Mouse (Mus musculus): ENCODE measurements around the gene Tbc1d8. TPM values are rescaled to one million over a fixed set of nuclear protein-coding genes. Genes with fewer than 3 reads are reported as not detected.

Tbc1d8 gene
- polyA plus RNA-seq, 1 experiment from 2014 or later, result 5.3 TPM

- no peak overlapping the region for H3K4me3 ChIP-seq (ENCODE audit: low read depth, low read length)
- H3K9ac ChIP-seq (ENCODE audit: low read length), result no peak overlapping the region
- ATAC-seq (ENCODE audit: insufficient number of reproducible peaks, low FRiP score, low TSS enrichment, low read depth) (no peak), DNase-seq (ENCODE audit: low spot score) (no peak)
- 88% methylated on average over 6 of the region's 6 CpGs for WGBS
- H3K4me2 ChIP-seq (ENCODE audit: low read depth, severe bottlenecking), result no peak overlapping the region
- no peaks in the 10 kb centered on the region for H3K36me3 ChIP-seq (ENCODE audit: control insufficient read depth, insufficient read depth, low read length)
- no peaks in the 10 kb centered on the region for H3K27me3 ChIP-seq (ENCODE audit: control insufficient read depth, insufficient read depth, low read length)
- no peaks in the 10 kb centered on the region for H3K4me1 ChIP-seq (ENCODE audit: control insufficient read depth, insufficient read depth, low read length)
- H3K9me3 ChIP-seq (ENCODE audit: control insufficient read depth, low read length), result no peaks in the 10 kb centered on the region
- H3K27ac ChIP-seq (replicated peaks; ENCODE audit: low read depth, low read length), result no peak overlapping the region
Measured at GRCm38 (mm10) chr1:39434264-39434663, 44.3 kb downstream of the Tbc1d8 start.

DNA sequence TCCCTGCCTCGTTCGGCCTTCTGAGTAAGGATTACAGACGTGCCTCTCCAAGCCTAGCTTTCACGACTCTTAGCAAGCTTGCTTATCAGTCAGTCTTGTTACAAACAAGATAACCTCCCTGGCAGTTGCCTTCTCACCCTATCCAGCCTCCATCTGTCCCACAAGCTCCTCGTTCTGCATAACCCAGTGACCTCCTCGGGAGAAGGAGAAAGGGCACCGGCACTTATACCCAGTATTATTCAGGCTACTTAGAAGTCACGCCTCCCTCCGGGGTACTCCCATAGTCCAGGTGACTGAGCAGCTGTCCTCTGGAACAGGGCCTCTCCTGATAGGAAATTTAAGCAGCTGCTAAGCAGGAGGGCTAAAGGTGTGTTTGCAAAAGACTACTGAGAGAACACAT lies 48.5 kb downstream of the Tbc1d8 start:
- no peak overlapping the region for H3K4me3 ChIP-seq (ENCODE audit: low read depth, low read length)
- no peak overlapping the region for H3K27ac ChIP-seq (replicated peaks; ENCODE audit: low read depth, low read length)
- no peaks in the 10 kb centered on the region for H3K27me3 ChIP-seq (ENCODE audit: control insufficient read depth, insufficient read depth, low read length)

DNA sequence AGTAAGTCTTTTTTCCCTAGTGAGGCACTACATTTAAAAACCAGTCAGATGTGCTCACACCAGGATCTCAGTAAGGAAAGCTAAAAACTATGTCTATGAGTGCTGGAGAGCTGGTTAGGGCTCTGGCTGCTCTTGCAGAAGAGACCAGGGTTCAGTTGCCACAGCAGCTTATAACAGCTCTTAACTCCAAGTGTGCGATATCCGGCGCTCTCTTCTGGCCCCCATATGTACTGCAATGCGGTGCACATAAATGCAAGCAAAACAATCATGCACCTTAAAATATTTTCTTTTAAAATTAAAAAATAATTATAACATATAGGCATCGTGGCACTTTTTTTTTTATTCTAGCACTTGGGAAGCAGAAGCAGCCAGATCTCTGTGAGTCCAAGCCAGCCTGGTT lies 49.5 kb downstream of the Tbc1d8 start:
- Histone ChIP-seq H3K4me1 (ENCODE audit: control insufficient read depth, insufficient read depth, low read length) (no peaks in the 10 kb centered on the region), H3K27ac (replicated peaks; ENCODE audit: low read depth, low read length) (no peak overlapping the region), H3K4me3 (ENCODE audit: low read depth, low read length) (no peak overlapping the region), H3K4me2 (ENCODE audit: low read depth, severe bottlenecking) (no peak overlapping the region), H3K9ac (ENCODE audit: low read length) (no peak overlapping the region), H3K27me3 (ENCODE audit: control insufficient read depth, insufficient read depth, low read length) (no peaks in the 10 kb centered on the region), H3K36me3 (ENCODE audit: control insufficient read depth, insufficient read depth, low read length) (no peaks in the 10 kb centered on the region), H3K9me3 (ENCODE audit: control insufficient read depth, low read length) (no peaks in the 10 kb centered on the region)
- DNase-seq (ENCODE audit: low spot score), result no peak
- 93% methylated on average over 5 of the region's 5 CpGs for WGBS
- ATAC-seq (ENCODE audit: insufficient number of reproducible peaks, low FRiP score, low TSS enrichment, low read depth), result no peak

More for the DNA sequence above, 48.5 kb downstream of the Tbc1d8 start:
- ATAC-seq (ENCODE audit: insufficient number of reproducible peaks, low FRiP score, low TSS enrichment, low read depth) (no peak), DNase-seq (ENCODE audit: low spot score) (no peak)
- Histone ChIP-seq H3K4me2 (ENCODE audit: low read depth, severe bottlenecking) (no peak overlapping the region), H3K9me3 (ENCODE audit: control insufficient read depth, low read length) (no peaks in the 10 kb centered on the region), H3K9ac (ENCODE audit: low read length) (no peak overlapping the region), H3K4me1 (ENCODE audit: control insufficient read depth, insufficient read depth, low read length) (no peaks in the 10 kb centered on the region), H3K36me3 (ENCODE audit: control insufficient read depth, insufficient read depth, low read length) (no peaks in the 10 kb centered on the region)
- 63% methylated on average over 9 of the region's 9 CpGs for WGBS

DNA sequence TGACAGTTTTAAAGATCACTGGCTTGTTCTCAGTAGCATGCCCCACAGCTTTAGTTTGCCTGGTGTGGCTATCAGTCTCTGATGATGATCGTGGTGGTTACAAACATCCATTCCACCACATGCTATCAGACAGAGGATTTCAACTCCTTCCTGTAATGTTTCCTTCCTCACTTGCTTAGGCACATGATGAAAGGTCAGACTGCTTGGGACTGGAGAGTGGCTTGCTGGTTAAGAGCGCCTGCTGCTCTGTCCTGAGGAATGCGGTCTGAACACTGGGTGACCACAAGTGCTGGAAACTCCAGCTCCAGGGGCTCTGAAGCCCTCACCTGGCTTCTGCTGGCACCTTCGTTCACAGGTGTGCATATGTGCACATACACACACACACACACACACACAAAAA lies 50.3 kb downstream of the Tbc1d8 start:
- Histone ChIP-seq H3K9me3 (ENCODE audit: control insufficient read depth, low read length) (no peaks in the 10 kb centered on the region), H3K4me2 (ENCODE audit: low read depth, severe bottlenecking) (no peak overlapping the region), H3K27ac (replicated peaks; ENCODE audit: low read depth, low read length) (no peak overlapping the region), H3K4me3 (ENCODE audit: low read depth, low read length) (no peak overlapping the region), H3K27me3 (ENCODE audit: control insufficient read depth, insufficient read depth, low read length) (no peaks in the 10 kb centered on the region), H3K9ac (ENCODE audit: low read length) (no peak overlapping the region), H3K36me3 (ENCODE audit: control insufficient read depth, insufficient read depth, low read length) (no peaks in the 10 kb centered on the region), H3K4me1 (ENCODE audit: control insufficient read depth, insufficient read depth, low read length) (no peaks in the 10 kb centered on the region)
- no peak for ATAC-seq (ENCODE audit: insufficient number of reproducible peaks, low FRiP score, low TSS enrichment, low read depth)
- WGBS, result 79% methylated on average over 4 of the region's 4 CpGs
- DNase-seq (ENCODE audit: low spot score), result no peak

DNA sequence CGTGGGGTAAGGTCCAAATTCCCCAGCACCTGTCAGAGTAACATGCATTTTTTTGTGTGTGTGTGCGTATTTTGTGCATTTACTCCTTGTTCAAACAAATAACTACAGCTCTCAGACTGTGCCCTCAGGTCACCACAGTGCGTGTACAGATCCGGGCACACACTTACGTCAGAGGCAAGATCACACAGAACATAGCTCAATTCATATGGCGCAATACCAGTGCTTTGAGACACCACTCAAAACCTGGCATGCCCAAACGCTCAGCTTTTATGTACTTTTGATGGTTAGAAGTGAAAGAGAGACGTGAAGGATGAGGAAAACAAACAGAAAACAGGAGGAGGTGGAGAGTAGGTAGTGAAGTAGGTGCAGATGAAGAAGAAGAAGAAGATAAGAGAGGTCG lies 53.1 kb downstream of the Tbc1d8 start:
- Histone ChIP-seq H3K27ac (replicated peaks; ENCODE audit: low read depth, low read length) (no peak overlapping the region), H3K4me2 (ENCODE audit: low read depth, severe bottlenecking) (no peak overlapping the region), H3K4me1 (ENCODE audit: control insufficient read depth, insufficient read depth, low read length) (no peaks in the 10 kb centered on the region), H3K27me3 (ENCODE audit: control insufficient read depth, insufficient read depth, low read length) (no peaks in the 10 kb centered on the region), H3K9ac (ENCODE audit: low read length) (no peak overlapping the region), H3K9me3 (ENCODE audit: control insufficient read depth, low read length) (no peaks in the 10 kb centered on the region), H3K36me3 (ENCODE audit: control insufficient read depth, insufficient read depth, low read length) (no peaks in the 10 kb centered on the region), H3K4me3 (ENCODE audit: low read depth, low read length) (no peak overlapping the region)
- no peak for ATAC-seq (ENCODE audit: insufficient number of reproducible peaks, low FRiP score, low TSS enrichment, low read depth)
- DNase-seq (ENCODE audit: low spot score), result no peak
- WGBS, result 91% methylated on average over 9 of the region's 9 CpGs

- no peaks in the 10 kb centered on the region for H3K27me3 ChIP-seq (ENCODE audit: control insufficient read depth, insufficient read depth, low read length)
- no peak for ATAC-seq (ENCODE audit: insufficient number of reproducible peaks, low FRiP score, low TSS enrichment, low read depth)
- no peaks in the 10 kb centered on the region for H3K36me3 ChIP-seq (ENCODE audit: control insufficient read depth, insufficient read depth, low read length)
- peaks cover 3% of the 10 kb centered on the region; the same call in 1 of the 2 replicates for H3K4me1 ChIP-seq (ENCODE audit: control insufficient read depth, insufficient read depth, low read length)
- no peak overlapping the region for H3K4me3 ChIP-seq (ENCODE audit: low read depth, low read length)
- no peak overlapping the region for H3K4me2 ChIP-seq (ENCODE audit: low read depth, severe bottlenecking)
- H3K27ac ChIP-seq (replicated peaks; ENCODE audit: low read depth, low read length), result no peak overlapping the region
- whole genome bisulfite sequencing, result 94% methylated on average over 6 of the region's 6 CpGs
- DNase-seq (ENCODE audit: low spot score), result no peak
- no peak overlapping the region for H3K9ac ChIP-seq (ENCODE audit: low read length)
- no peaks in the 10 kb centered on the region for H3K9me3 ChIP-seq (ENCODE audit: control insufficient read depth, low read length)
Measured at GRCm38 (mm10) chr1:39420987-39421386, 57.6 kb downstream of the Tbc1d8 start.

DNA sequence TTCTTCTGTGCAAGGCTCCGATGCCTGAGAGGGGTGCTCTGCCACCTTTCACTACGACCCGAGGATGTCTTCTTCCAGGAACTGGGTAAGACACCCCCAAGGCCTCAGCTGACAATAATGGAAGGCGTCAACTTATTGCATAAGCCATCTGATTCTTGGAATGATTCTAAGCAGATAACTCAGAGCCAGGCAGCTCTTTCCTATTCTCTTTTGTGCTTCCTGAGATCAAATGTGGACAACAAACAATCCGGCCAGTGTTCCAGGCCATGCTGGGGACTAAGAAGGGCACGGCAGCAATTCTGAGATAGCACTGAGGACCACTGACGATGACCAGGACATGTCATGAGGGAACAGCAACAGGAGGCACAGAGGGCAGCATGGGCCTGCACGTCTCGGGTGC lies 59.7 kb downstream of the Tbc1d8 start:
- DNase-seq (ENCODE audit: low spot score), result no peak
- no peak overlapping the region for H3K27ac ChIP-seq (replicated peaks; ENCODE audit: low read depth, low read length)

GRCm38 (mm10) chr1:39417817-39418216 lies 60.7 kb downstream of the Tbc1d8 start:
- Histone ChIP-seq H3K9me3 (ENCODE audit: control insufficient read depth, low read length) (no peaks in the 10 kb centered on the region), H3K4me1 (ENCODE audit: control insufficient read depth, insufficient read depth, low read length) (peaks cover 3% of the 10 kb centered on the region; the same call in 1 of the 2 replicates), H3K9ac (ENCODE audit: low read length) (0 out of 2 replicates have a peak overlapping the region, but pooled peaks have one; percentile 23), H3K27me3 (ENCODE audit: control insufficient read depth, insufficient read depth, low read length) (no peaks in the 10 kb centered on the region), H3K36me3 (ENCODE audit: control insufficient read depth, insufficient read depth, low read length) (no peaks in the 10 kb centered on the region), H3K4me2 (ENCODE audit: low read depth, severe bottlenecking) (no peak overlapping the region), H3K4me3 (ENCODE audit: low read depth, low read length) (no peak overlapping the region), H3K27ac (replicated peaks; ENCODE audit: low read depth, low read length) (no peak overlapping the region)
- ATAC-seq (ENCODE audit: insufficient number of reproducible peaks, low FRiP score, low TSS enrichment, low read depth) (no peak), DNase-seq (ENCODE audit: low spot score) (peak; percentile 44)
- WGBS, result 39% methylated on average over 12 of the region's 12 CpGs

More for the DNA sequence above, 59.7 kb downstream of the Tbc1d8 start:
- Histone ChIP-seq H3K4me2 (ENCODE audit: low read depth, severe bottlenecking) (no peak overlapping the region), H3K9me3 (ENCODE audit: control insufficient read depth, low read length) (no peaks in the 10 kb centered on the region), H3K27me3 (ENCODE audit: control insufficient read depth, insufficient read depth, low read length) (no peaks in the 10 kb centered on the region), H3K4me1 (ENCODE audit: control insufficient read depth, insufficient read depth, low read length) (peaks cover 3% of the 10 kb centered on the region; the same call in 1 of the 2 replicates), H3K36me3 (ENCODE audit: control insufficient read depth, insufficient read depth, low read length) (no peaks in the 10 kb centered on the region), H3K9ac (ENCODE audit: low read length) (no peak overlapping the region), H3K4me3 (ENCODE audit: low read depth, low read length) (no peak overlapping the region)
- ATAC-seq (ENCODE audit: insufficient number of reproducible peaks, low FRiP score, low TSS enrichment, low read depth), result no peak
- WGBS, result 82% methylated on average over 9 of the region's 9 CpGs

DNA sequence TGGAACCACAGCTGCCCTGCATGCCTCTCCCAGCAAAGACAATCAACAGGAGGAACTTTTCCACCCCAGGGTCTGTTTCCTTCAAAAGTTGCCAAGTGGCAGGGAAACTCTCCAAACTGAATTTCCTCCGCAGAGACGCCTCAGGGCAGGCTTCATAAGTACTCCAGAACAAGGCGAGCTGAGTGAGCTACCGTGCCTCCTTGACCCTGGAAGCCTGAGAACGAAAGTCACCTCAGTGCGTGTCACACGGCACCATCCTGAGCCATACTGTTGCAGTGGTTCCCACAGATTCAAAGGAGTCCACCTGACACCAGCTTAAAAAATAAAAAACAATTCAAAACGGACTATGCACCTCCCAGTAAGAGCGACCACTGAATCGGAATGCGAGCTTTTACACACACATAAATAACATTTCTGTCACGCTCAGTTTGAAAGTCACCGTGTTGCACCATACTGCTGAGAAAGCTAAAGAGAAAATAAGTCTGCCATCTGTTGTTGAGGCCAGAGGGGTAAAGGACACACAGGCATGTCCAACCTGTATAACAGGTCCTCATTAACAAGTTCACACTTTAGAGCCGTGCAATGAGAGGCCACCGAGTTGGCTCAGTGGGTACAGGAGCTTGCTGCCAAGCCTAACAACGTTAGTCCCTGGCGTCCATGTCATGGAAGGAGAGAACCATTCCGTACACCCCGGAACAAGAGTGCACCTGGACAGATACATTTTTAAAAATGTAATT lies 68.3 kb downstream of the Tbc1d8 start:
- Histone ChIP-seq H3K9ac (ENCODE audit: low read length) (no peak overlapping the region), H3K27ac (replicated peaks; ENCODE audit: low read depth, low read length) (no peak overlapping the region), H3K4me1 (ENCODE audit: control insufficient read depth, insufficient read depth, low read length) (no peaks in the 10 kb centered on the region), H3K27me3 (ENCODE audit: control insufficient read depth, insufficient read depth, low read length) (no peaks in the 10 kb centered on the region), H3K36me3 (ENCODE audit: control insufficient read depth, insufficient read depth, low read length) (no peaks in the 10 kb centered on the region), H3K9me3 (ENCODE audit: control insufficient read depth, low read length) (no peaks in the 10 kb centered on the region), H3K4me3 (ENCODE audit: low read depth, low read length) (no peak overlapping the region), H3K4me2 (ENCODE audit: low read depth, severe bottlenecking) (no peak overlapping the region)
- DNase-seq (ENCODE audit: low spot score) (no peak), ATAC-seq (ENCODE audit: insufficient number of reproducible peaks, low FRiP score, low TSS enrichment, low read depth) (no peak)
- 80% methylated on average over 19 of the region's 19 CpGs for WGBS

All from limb, embryonic 11.5 days (tissue).